Mouse (Mus musculus) midbrain, embryonic 11.5 days (tissue): ENCODE measurements around the gene P3h4. TPM values are rescaled to one million over a fixed set of nuclear protein-coding genes. Genes with fewer than 3 reads are reported as not detected.

Experiments
- ATAC-seq: fragments of 200-750 bp; cut with Nextera tagmentation; 2 replicates; pipeline ENCODE4 v1.8.0; 2017; ENCODE audit warnings: moderate TSS enrichment, moderate library complexity; ENCODE audit not compliant: low FRiP score
- DNase-seq: peaks from one replicate; pipeline ENCODE4 v3.0.0; 2015; ENCODE audit warnings: low spot score; ENCODE audit errors: missing footprints
- H3K27ac ChIP-seq: fragments of 300-500 bp; sonication (generic); 2 replicates; pipeline ENCODE4 v1.5.1; 2014; ENCODE audit warnings: low read depth, low read length
- H3K27me3 ChIP-seq: fragments of 300-500 bp; sonication (generic); 2 replicates; pipeline ENCODE4 v1.6.1; 2014; ENCODE audit warnings: mild to moderate bottlenecking, low read length, moderate library complexity, mixed read lengths; ENCODE audit not compliant: control insufficient read depth, insufficient read depth
- H3K36me3 ChIP-seq: fragments of 300-500 bp; sonication (generic); 2 replicates; pipeline ENCODE4 v1.6.1; 2014; ENCODE audit warnings: mild to moderate bottlenecking, low read length, moderate library complexity, mixed read lengths; ENCODE audit not compliant: control insufficient read depth, insufficient read depth
- H3K4me1 ChIP-seq: fragments of 300-500 bp; sonication (generic); 2 replicates; pipeline ENCODE4 v1.6.1; 2014; ENCODE audit warnings: low read length; ENCODE audit not compliant: control insufficient read depth, insufficient read depth
- H3K4me2 ChIP-seq: fragments of 300-500 bp; sonication (generic); 2 replicates; pipeline ENCODE4 v1.6.1; 2014; ENCODE audit warnings: mild to moderate bottlenecking, moderate library complexity
- H3K4me3 ChIP-seq: fragments of 300-500 bp; sonication (generic); 2 replicates; pipeline ENCODE4 v1.5.1; 2014; ENCODE audit warnings: low read depth, low read length
- H3K9ac ChIP-seq: fragments of 300-500 bp; sonication (generic); 2 replicates; pipeline ENCODE4 v1.6.1; 2014; ENCODE audit warnings: low read length
- H3K9me3 ChIP-seq: fragments of 300-500 bp; sonication (generic); 2 replicates; pipeline ENCODE4 v1.6.1; 2016; ENCODE audit warnings: low read length; ENCODE audit not compliant: control insufficient read depth
- WGBS: fragments of 180-500 bp; shearing (Covaris S2); extraction: QIAGEN DNeasy Blood & Tissue Kit; methylation state at CpG from one replicate; pipeline ENCODE4 v1.1.7; 2014; 5-methylcytosine and 5-hydroxymethylcytosine counted together
- polyA plus RNA-seq: library from polyadenylated mRNA; unstranded; fragments of >200 nt; fragmentation: Nextera tagmentation; extraction: Ambion mirVana; gene quantifications from 2 replicates; pipeline ENCODE4 v1.2.1, GENCODE M21; 2014

Gene P3h4
- polyA plus RNA-seq, 1 experiment from 2014 or later = 19.3 TPM

DNA sequence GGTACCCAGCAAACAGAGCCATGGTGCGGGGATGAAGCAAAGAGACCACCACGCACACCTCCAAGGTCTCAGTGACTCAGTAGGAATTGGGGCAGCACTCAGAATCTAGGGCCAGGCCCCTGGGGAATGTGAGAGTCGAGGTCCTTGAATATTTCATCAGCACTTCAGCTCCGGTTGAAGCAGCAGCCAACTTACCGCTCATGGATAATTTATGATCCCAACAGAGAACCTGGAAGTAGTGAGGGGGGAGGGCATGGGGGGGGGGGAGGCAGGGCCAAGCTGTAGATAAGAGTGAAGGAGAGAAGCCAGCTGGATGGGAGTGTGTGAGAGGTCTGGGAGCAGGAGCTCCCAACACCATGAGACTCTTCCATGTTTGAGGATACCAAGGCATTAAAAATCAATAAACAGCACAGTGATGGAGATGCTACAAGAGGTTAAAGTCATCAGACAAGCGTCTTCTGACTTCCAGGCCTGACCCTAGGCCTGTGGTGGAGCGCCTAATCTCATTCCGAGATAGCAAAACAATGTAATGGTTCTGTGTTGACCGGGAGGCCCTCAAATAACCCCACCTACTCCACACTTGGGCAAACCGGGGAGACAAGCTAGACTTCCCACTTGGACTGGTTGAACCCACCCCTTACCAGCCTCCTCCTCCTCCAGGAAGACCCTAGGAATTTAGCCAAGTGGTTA is 11.0 kb downstream of the P3h4 start:
- 74% methylated on average over 10 of the region's 10 CpGs for WGBS
- ATAC-seq = no peak
- no peak for DNase-seq

DNA sequence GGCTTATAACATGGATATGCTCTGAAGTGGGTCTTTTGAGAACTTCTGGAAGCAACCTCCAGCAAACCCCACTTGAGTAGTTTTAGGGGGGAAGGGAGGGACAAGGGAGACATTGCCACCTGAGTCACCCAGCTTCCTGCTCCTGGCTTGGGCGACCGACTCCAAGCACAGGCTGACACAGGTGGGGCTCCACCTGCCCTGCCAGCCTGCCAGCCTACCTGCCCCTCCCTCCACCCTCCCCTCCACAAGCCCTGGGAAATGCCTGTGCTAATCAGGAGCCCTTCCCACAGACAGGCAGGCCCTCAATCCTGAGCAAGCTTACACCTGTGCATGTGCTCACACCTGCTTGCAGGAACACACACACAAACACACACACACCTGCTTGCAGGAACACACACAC is 12.0 kb downstream of the P3h4 start:
- H3K27me3 ChIP-seq = no peaks in the 10 kb centered on the region
- H3K9ac ChIP-seq = no peak overlapping the region
- H3K4me2 ChIP-seq = no peak overlapping the region
- H3K36me3 ChIP-seq = no peaks in the 10 kb centered on the region
- H3K27ac ChIP-seq = no peak overlapping the region
- DNase-seq (no peak), ATAC-seq (no peak)
- no peaks in the 10 kb centered on the region for H3K9me3 ChIP-seq
- 67% methylated on average over 2 of the region's 2 CpGs for WGBS
- no peak overlapping the region for H3K4me3 ChIP-seq
- no peaks in the 10 kb centered on the region for H3K4me1 ChIP-seq

More for the DNA sequence above, 11.0 kb downstream of the P3h4 start:
- H3K36me3 ChIP-seq = no peaks in the 10 kb centered on the region
- H3K9me3 ChIP-seq = no peaks in the 10 kb centered on the region
- H3K27ac ChIP-seq = no peak overlapping the region
- no peak overlapping the region for H3K4me3 ChIP-seq
- H3K4me2 ChIP-seq = no peak overlapping the region
- no peaks in the 10 kb centered on the region for H3K27me3 ChIP-seq
- H3K9ac ChIP-seq = no peak overlapping the region
- no peaks in the 10 kb centered on the region for H3K4me1 ChIP-seq

- H3K27me3 ChIP-seq = peaks cover 2% of the 10 kb centered on the region; the same call in 1 of the 2 replicates
- H3K9ac ChIP-seq = no peak overlapping the region
- H3K4me2 ChIP-seq = no peak overlapping the region
- WGBS = 37% methylated on average over 6 of the region's 6 CpGs
- ATAC-seq = no peak
- H3K4me3 ChIP-seq = no peak overlapping the region
- DNase-seq = no peak
- no peaks in the 10 kb centered on the region for H3K4me1 ChIP-seq
- no peaks in the 10 kb centered on the region for H3K36me3 ChIP-seq
- no peak overlapping the region for H3K27ac ChIP-seq
- H3K9me3 ChIP-seq = no peaks in the 10 kb centered on the region
Measured at GRCm38 (mm10) chr11:100402240-100402639, 12.4 kb downstream of the P3h4 start.

DNA sequence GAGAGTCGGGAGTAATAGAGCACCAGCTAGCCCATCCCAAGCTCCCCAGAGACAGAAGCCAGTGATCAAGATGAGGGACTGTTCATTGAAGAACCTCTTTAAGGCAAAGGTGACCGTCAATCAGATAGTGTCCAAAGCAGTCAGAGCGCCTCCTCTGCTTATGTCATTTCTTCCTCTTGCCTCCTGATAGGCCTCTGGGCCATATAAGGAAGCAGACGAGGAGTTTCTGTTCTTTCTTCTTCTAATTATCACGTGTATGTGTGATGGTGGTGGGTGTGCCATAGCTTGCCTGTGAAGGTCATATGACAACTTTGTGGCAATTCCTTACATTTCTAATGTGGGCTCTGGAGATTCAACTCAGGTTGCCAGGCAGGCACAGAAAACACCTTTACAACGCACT is 13.8 kb downstream of the P3h4 start:
- H3K27me3 ChIP-seq = peaks cover 16% of the 10 kb centered on the region
- DNase-seq (no peak), ATAC-seq (no peak)
- H3K4me1 ChIP-seq = 0 out of 2 replicates have a peak, but pooled peaks cover 3% of the 10 kb centered on the region
- 80% methylated on average over 6 of the region's 6 CpGs for WGBS
- no peaks in the 10 kb centered on the region for H3K9me3 ChIP-seq
- no peak overlapping the region for H3K9ac ChIP-seq
- H3K36me3 ChIP-seq = no peaks in the 10 kb centered on the region
- H3K27ac ChIP-seq = no peak overlapping the region
- H3K4me2 ChIP-seq = no peak overlapping the region
- H3K4me3 ChIP-seq = no peak overlapping the region

- Histone ChIP-seq H3K4me1 (0 out of 2 replicates have a peak, but pooled peaks cover 3% of the 10 kb centered on the region), H3K36me3 (no peaks in the 10 kb centered on the region), H3K27ac (no peak overlapping the region), H3K9ac (no peak overlapping the region), H3K9me3 (no peaks in the 10 kb centered on the region), H3K4me3 (no peak overlapping the region), H3K27me3 (peaks cover 20% of the 10 kb centered on the region), H3K4me2 (no peak overlapping the region)
- ATAC-seq = no peak
- 78% methylated on average over 12 of the region's 12 CpGs for WGBS
- no peak for DNase-seq
Measured at GRCm38 (mm10) chr11:100399727-100400538, 14.7 kb downstream of the P3h4 start.

GRCm38 (mm10) chr11:100399320-100399719 is 15.3 kb downstream of the P3h4 start:
- Histone ChIP-seq H3K9me3 (no peaks in the 10 kb centered on the region), H3K4me3 (no peak overlapping the region), H3K9ac (no peak overlapping the region), H3K27ac (no peak overlapping the region), H3K4me1 (0 out of 2 replicates have a peak, but pooled peaks cover 3% of the 10 kb centered on the region), H3K36me3 (no peaks in the 10 kb centered on the region), H3K27me3 (peaks cover 21% of the 10 kb centered on the region), H3K4me2 (no peak overlapping the region)
- no peak for ATAC-seq
- WGBS = 83% methylated on average over 9 of the region's 9 CpGs
- no peak for DNase-seq

DNA sequence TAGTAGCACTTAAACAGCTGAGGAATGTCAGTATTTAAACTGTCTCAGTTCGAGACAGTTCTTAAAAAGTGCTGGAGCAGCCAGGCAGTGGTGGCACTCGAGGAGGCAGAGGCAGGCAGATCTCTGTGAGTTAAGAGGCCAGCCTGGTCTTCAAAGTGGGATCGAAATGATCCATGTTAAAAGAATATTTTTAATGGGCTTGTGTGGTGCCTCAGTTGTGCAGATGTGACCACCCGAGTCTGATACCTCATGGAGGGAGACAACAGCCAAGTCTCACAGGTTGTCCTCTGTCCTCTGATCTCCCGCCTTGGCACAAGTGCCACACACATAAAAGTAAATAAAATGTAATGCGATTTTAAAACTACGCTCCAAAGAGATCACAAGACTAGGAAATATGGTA is 16.1 kb downstream of the P3h4 start:
- Histone ChIP-seq H3K4me2 (no peak overlapping the region), H3K36me3 (no peaks in the 10 kb centered on the region), H3K4me3 (no peak overlapping the region), H3K27ac (no peak overlapping the region), H3K4me1 (0 out of 2 replicates have a peak, but pooled peaks cover 3% of the 10 kb centered on the region), H3K9ac (no peak overlapping the region), H3K9me3 (no peaks in the 10 kb centered on the region), H3K27me3 (peaks cover 22% of the 10 kb centered on the region)
- DNase-seq = no peak
- no peak for ATAC-seq
- WGBS = 97% methylated on average over 7 of the region's 7 CpGs

- ATAC-seq (peak; percentile 97), DNase-seq (peak; percentile 99)
- Histone ChIP-seq H3K4me1 (0 out of 2 replicates have a peak, but pooled peaks cover 3% of the 10 kb centered on the region), H3K36me3 (no peaks in the 10 kb centered on the region), H3K9me3 (no peaks in the 10 kb centered on the region), H3K4me2 (peak within 1 kb of the TSS; percentile 60), H3K27me3 (peaks cover 22% of the 10 kb centered on the region), H3K27ac (no peak within 1 kb of the TSS), H3K4me3 (peak within 1 kb of the TSS; percentile 52), H3K9ac (peak within 1 kb of the TSS; percentile 63)
- WGBS = under 1% methylated on average over 37 of the region's 37 CpGs
Measured at GRCm38 (mm10) chr11:100397600-100398389, 16.8 kb downstream of the P3h4 start, which contains the start of gene Jup. TSS of gene Jup (minus strand) at chr11:100397763.
